Mouse (Mus musculus) kidney, adult 2 months (tissue): ENCODE results near the gene 4930470P17Rik.

ENCODE experiments used
- CTCF ChIP-seq: fragments of 200-500 bp; conservative IDR thresholded peaks from 2 replicates; pipeline ENCODE4 v1.5.1; 2011; ENCODE audit warnings: low read depth, mild to moderate bottlenecking, control low read depth, low read length, moderate library complexity, mixed read lengths; ENCODE audit not compliant: insufficient read depth, insufficient read length
- POLR2A ChIP-seq: fragments of 200-500 bp; IDR thresholded peaks from one replicate; pipeline ENCODE4 v1.6.1; 2011; ENCODE audit warnings: low read depth, low read length, control low read depth

GRCm38 (mm10) chr2:170576077-170576476, 25.7 kb downstream of the 4930470P17Rik start:
- TF ChIP-seq CTCF (no peak), POLR2A (no peak)
